Mouse (Mus musculus) heart, postnatal 0 days (tissue): ENCODE results near the gene Gyg. TPM values are rescaled to one million over a fixed set of nuclear protein-coding genes. Genes with fewer than 3 reads are reported as not detected.
A peak's percentile ranks its signal among the peaks of the same experiment; 100 is the strongest.

Experiments
- ATAC-seq: fragments of 200-750 bp; cut with Nextera tagmentation; 2 replicates; pipeline ENCODE4 v1.8.0; 2017; ENCODE audit warnings: low read depth, moderate number of reproducible peaks, moderate library complexity; ENCODE audit not compliant: insufficient read depth
- DNase-seq: peaks from one replicate; pipeline ENCODE4 v3.0.0-alpha.2; 2016; ENCODE audit warnings: low spot score
- H3K27ac ChIP-seq: fragments of 300-500 bp; sonication (generic); 2 replicates; pipeline ENCODE4 v1.5.1; 2014; ENCODE audit warnings: low read depth, mild to moderate bottlenecking
- H3K27me3 ChIP-seq: fragments of 300-500 bp; sonication (generic); 2 replicates; pipeline ENCODE4 v1.6.1; 2014; ENCODE audit warnings: low read length, mixed read lengths; ENCODE audit not compliant: control insufficient read depth, insufficient read depth
- H3K36me3 ChIP-seq: fragments of 300-500 bp; sonication (generic); replicated peaks from 2 replicates; pipeline ENCODE4 v1.6.1; 2014; ENCODE audit warnings: low read length, mixed read lengths; ENCODE audit not compliant: control insufficient read depth, insufficient read depth
- H3K4me1 ChIP-seq: fragments of 300-500 bp; sonication (generic); 2 replicates; pipeline ENCODE4 v1.6.1; 2014; ENCODE audit warnings: antibody characterized with exemption; ENCODE audit not compliant: control insufficient read depth, insufficient read depth
- H3K4me2 ChIP-seq: fragments of 300-500 bp; sonication (generic); 2 replicates; pipeline ENCODE4 v1.6.1; 2014; ENCODE audit warnings: low read depth, mild to moderate bottlenecking, low read length, moderate library complexity
- H3K4me3 ChIP-seq: fragments of 300-500 bp; sonication (generic); 2 replicates; pipeline ENCODE4 v1.5.1; 2014; ENCODE audit warnings: low read depth, low read length
- H3K9ac ChIP-seq: fragments of 300-500 bp; sonication (generic); replicated peaks from 2 replicates; pipeline ENCODE4 v1.6.1; 2014; ENCODE audit warnings: low read depth, low read length, mixed read lengths
- H3K9me3 ChIP-seq: fragments of 300-500 bp; sonication (generic); replicated peaks from 2 replicates; pipeline ENCODE4 v1.6.1; 2016; ENCODE audit warnings: low read length; ENCODE audit not compliant: control insufficient read depth
- CTCF ChIP-seq: IDR thresholded peaks from 2 replicates; pipeline ENCODE4 v1.5.1; 2016; ENCODE audit warnings: antibody characterized with exemption, control low read depth, low read depth
- EP300 ChIP-seq: IDR thresholded peaks from 2 replicates; pipeline ENCODE4 v1.6.1; 2016; ENCODE audit warnings: antibody characterized with exemption, low read depth
- WGBS: fragments of 180-500 bp; shearing (Covaris S2); extraction: QIAGEN DNeasy Blood & Tissue Kit; methylation state at CpG from one replicate; pipeline ENCODE4 v1.1.7; 2014; 5-methylcytosine and 5-hydroxymethylcytosine counted together
- polyA plus RNA-seq: library from polyadenylated mRNA; unstranded; fragments of >200 nt; fragmentation: Nextera tagmentation; extraction: Ambion mirVana; gene quantifications from 2 replicates; pipeline ENCODE4 v1.2.1, GENCODE M21; 2015
- total RNA-seq: library from RNA; depleted of rRNA; stranded (reverse); fragments of >200 nt; gene quantifications from 2 replicates; pipeline ENCODE4 v1.2.3, GENCODE M21; 2014; ENCODE audit warnings: low replicate concordance

The Gyg gene
- total and polyA plus RNA-seq, 2 experiments from 2014 or later: 237 to 340 TPM

DNA sequence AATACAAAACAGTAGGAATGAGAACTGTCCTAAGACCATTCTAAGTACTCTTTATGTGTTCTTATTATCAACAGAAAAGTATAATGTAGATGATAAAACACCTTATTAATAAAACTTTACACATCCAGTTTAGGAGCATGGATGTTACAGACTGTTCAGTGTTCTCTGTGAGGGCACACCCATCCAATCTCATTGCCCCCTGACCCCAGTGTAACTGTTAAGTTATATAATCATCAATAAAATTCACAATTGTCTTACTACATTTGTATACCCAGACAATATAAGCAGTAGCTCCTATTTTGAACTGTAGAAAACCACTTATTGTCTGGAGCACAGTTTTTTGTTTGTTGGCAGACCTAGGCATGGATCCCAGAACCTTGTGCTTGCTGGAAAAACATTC lies 13.9 kb downstream of the Gyg start:
- ATAC-seq: no peak
- Histone ChIP-seq H3K9ac (no peak overlapping the region), H3K27ac (peak overlapping the region; percentile 43; the same call in 1 of the 2 replicates)

DNA sequence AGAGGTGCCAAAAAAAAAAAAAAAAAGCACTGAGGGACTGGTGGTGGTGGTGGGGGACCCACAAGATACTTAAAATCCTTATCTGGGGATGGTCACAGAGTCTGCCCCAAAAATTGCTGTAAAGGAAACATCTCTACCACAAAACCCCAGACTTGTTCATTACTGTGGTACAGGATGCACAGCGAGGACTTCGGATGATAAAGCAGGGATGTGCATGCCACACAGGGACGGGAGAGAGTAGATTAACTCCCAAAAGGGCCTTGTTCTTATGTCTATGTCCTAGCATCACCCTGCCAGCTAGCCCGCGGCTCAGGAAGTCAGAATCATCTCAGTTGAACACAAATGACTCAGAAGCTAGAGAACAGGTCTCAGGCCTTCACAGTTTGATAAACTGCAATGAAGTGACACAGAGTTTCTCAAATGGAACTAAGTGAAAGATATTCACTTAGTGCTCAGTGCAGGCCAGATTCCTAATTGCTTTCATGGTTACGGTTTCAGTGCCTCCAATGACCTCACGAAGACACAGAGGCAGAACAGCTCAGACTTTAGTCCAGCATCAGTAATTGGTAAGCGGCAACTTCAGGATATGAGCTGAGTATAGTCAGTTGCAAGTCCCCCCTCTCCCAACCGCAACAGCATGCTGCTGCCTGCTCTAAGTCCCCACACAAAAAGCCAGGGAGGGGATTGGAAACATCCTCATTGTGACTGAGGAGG lies 18.1 kb downstream of the Gyg start:
- ATAC-seq: no peak
- Histone ChIP-seq H3K36me3 (peaks cover 64% of the 10 kb centered on the region), H3K9ac (no peak overlapping the region), H3K9me3 (no peaks in the 10 kb centered on the region), H3K27ac (peak overlapping the region; percentile 74), H3K4me3 (no peak overlapping the region), H3K4me2 (no peak overlapping the region), H3K27me3 (no peaks in the 10 kb centered on the region), H3K4me1 (peaks cover 32% of the 10 kb centered on the region)
- TF ChIP-seq EP300 (no peak), CTCF (no peak)
- no peak for DNase-seq
- 64% methylated on average over 9 of the region's 9 CpGs for WGBS

More for the DNA sequence above, 13.9 kb downstream of the Gyg start:
- Histone ChIP-seq H3K36me3 (peaks cover 63% of the 10 kb centered on the region), H3K4me3 (no peak overlapping the region), H3K9me3 (no peaks in the 10 kb centered on the region), H3K4me2 (no peak overlapping the region), H3K4me1 (peaks cover 30% of the 10 kb centered on the region), H3K27me3 (no peaks in the 10 kb centered on the region)
- no peak for DNase-seq
- TF ChIP-seq EP300: no peak
- no peak for TF ChIP-seq CTCF

- TF ChIP-seq CTCF (no peak), EP300 (no peak)
- DNase-seq: no peak
- H3K27me3 ChIP-seq: no peaks in the 10 kb centered on the region
- no peak for ATAC-seq
- no peak overlapping the region for H3K4me3 ChIP-seq
- H3K27ac ChIP-seq: peak overlapping the region; percentile 67
- H3K9me3 ChIP-seq: no peaks in the 10 kb centered on the region
- no peak overlapping the region for H3K4me2 ChIP-seq
- H3K36me3 ChIP-seq: peaks cover 52% of the 10 kb centered on the region
- peaks cover 42% of the 10 kb centered on the region for H3K4me1 ChIP-seq
- H3K9ac ChIP-seq: no peak overlapping the region
- 41% methylated on average over 3 of the region's 3 CpGs for WGBS
Observed at GRCm38 (mm10) chr3:20134545-20134944, 20.6 kb downstream of the Gyg start.

- DNase-seq: no peak
- Histone ChIP-seq H3K4me3 (no peak overlapping the region), H3K27me3 (no peaks in the 10 kb centered on the region), H3K9ac (no peak overlapping the region), H3K9me3 (no peaks in the 10 kb centered on the region), H3K36me3 (peaks cover 52% of the 10 kb centered on the region), H3K4me2 (no peak overlapping the region), H3K27ac (peak overlapping the region; percentile 67), H3K4me1 (peaks cover 42% of the 10 kb centered on the region)
- TF ChIP-seq EP300: no peak
- WGBS: 14% methylated on average over 1 of the region's 1 CpGs
- no peak for ATAC-seq
Observed at GRCm38 (mm10) chr3:20133745-20134144, 21.4 kb downstream of the Gyg start.

GRCm38 (mm10) chr3:20132731-20133130 lies 22.4 kb downstream of the Gyg start:
- ATAC-seq (no peak), DNase-seq (no peak)
- TF ChIP-seq CTCF: no peak
- TF ChIP-seq EP300: no peak
- H3K27ac ChIP-seq: no peak overlapping the region
- H3K36me3 ChIP-seq: peaks cover 53% of the 10 kb centered on the region
- peaks cover 42% of the 10 kb centered on the region for H3K4me1 ChIP-seq
- H3K27me3 ChIP-seq: no peaks in the 10 kb centered on the region
- H3K9ac ChIP-seq: no peak overlapping the region
- 27% methylated on average over 1 of the region's 1 CpGs for WGBS
- no peak overlapping the region for H3K4me2 ChIP-seq
- no peaks in the 10 kb centered on the region for H3K9me3 ChIP-seq
- H3K4me3 ChIP-seq: no peak overlapping the region

GRCm38 (mm10) chr3:20131350-20131720 lies 23.8 kb downstream of the Gyg start:
- Histone ChIP-seq H3K27ac (peak overlapping the region; percentile 92), H3K4me1 (peaks cover 33% of the 10 kb centered on the region), H3K27me3 (no peaks in the 10 kb centered on the region), H3K9ac (no peak overlapping the region), H3K36me3 (peaks cover 51% of the 10 kb centered on the region), H3K9me3 (no peaks in the 10 kb centered on the region), H3K4me2 (no peak overlapping the region), H3K4me3 (no peak overlapping the region)
- DNase-seq (no peak), ATAC-seq (no peak)
- WGBS: 32% methylated on average over 2 of the region's 2 CpGs
- TF ChIP-seq CTCF (no peak), EP300 (no peak)
